Mouse (Mus musculus): ENCODE measurements around the gene Cep170b.

Cep170b gene

DNA sequence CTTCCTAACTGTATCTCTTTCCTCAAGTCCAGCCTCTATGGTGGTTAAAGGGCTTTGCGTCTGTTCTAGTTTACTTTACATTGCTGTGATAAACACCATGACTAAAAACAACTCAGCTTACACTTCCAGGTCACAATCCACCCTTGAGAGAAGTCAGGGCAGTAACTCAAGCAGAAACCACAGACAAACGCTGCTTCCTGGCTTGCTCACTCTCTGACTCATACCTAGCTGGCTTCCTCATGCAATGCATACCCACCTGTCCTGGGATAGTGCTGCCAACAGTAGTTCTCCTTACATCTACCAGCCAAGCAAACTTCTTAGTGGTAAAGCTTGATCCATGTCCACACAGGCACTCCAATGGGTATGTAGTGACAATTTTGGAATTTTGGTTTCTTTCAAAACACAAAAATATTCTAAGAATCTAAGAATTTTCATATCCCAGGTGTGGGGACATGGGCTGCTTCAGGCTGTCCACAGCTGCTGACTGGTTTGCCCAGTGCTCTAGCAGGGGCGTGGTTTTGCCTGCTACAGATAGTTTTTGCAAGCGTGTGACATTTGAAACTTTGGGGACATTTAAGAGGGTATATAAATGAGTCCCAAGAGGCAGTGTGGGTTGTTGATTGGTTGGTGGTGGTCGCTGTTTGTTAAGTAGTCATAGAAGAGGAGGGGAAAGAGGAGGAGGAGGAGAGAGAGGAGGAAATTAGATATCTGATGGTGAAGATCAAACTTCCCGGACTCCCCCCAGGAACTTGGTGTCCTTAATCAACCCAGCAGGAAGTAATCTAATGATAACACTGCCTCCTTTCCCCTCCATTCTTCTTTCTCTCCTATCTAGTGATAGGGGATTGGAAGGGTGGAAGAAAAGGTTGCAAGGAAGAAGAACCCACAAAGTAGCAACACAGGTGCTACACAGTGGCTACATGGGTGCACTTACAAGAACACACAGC is 17.6 kb upstream of the Cep170b start:
- peak in 1 of 2 experiments; percentile 60 for DNase-seq (ENCODE audit: low spot score in 2 of 2)

DNA sequence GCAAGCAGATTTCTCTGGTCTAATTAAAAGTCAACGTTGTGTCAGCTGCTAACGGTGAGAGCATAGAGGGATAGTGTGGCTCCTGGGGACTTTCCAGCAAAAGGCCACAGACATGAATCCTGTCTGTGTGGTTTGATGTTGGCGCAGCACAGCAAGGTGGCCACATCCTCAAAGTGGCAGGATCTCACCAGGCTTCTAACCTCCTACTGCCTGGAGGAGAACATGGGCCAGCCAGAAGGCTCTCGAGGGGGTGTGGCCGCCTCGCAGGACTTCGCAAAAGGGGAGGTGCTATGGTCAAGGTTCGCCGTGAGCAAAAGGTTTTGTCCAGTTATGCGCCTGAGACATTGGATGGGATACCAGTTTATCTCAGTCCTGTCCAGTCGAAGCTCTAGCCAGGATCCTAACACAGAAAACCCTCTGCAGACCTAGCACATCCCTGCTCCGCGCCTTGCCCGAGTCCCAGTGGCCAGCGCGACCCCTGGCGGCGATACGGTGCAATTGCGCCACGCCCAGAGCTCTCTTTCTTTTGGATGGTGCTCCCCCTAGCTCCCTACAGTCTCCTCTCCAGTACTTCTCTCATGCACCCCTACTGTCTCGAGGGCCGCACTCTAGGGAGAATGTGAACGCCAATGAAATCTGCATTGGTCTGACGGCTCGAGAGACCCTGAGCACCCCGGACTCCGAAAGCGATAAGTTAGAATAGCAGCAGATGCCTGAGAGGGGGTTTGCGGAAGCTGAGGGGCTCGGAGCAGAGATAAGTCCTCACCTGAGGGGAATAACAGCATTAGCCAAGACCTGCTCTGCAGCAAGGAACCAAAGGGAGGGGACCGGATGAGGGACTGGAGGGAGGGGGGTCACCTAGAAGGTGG is 13.3 kb upstream of the Cep170b start:
- peak; percentile 71 to 83 for DNase-seq (ENCODE audit: low spot score in 2 of 2)

DNA sequence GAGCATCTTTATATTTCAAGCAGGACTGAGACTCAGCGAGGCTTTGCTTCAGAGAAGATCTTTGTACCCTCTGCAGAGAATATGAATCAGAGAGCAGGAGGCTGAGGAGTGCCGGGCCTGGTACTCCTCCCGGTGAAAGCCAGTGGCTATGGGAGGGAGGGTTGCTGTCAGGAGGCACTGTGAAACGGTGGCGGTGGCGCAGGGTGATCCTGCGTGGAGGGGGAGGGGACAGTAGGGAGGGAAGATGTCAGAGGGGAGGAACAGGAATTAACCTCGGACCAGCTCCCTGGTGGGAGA is 12.7 kb upstream of the Cep170b start:
- no peak for DNase-seq (ENCODE audit: low spot score in 2 of 2)

DNA sequence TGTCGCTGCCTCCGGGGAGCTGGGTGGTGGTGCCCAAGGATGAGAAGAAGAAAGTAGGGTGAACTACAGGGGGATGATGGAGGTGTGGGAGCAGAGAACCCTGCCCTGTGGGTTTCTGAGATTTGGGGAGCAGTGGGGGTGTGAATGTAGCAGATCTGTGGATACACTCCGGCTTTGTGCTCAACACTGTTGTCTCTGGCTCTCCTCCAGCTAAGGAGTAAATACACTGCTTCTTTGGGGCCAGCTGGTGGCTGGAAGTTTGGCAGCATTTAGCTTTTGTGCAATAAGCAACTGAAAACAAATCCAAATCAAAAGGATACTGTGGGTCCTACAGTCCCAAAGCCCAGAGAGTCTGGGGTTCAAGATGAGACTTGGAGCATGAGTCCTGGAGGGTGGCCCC is 6.3 kb upstream of the Cep170b start:
- DNase-seq (ENCODE audit: low spot score in 2 of 2): no peak

DNA sequence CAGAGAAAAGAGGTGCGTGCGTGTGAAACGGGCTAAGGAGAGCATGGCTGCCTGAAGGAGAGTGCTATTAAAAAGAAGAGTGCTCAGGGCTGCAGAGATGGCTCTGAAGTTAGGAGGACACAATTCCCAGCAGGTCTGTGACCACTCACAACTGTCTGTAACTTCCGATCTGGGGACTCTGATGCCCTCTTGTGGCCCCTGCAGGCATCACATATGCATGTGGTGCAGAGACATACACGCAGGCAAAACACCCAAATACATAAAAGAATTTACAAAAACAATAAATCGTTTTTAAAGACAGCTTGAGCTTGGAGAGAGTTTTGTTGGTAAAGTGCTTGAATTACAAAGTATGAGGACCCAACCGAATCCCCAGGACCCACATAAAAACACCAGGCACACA is 3.1 kb upstream of the Cep170b start:
- peak; percentile 38 to 50 for DNase-seq (ENCODE audit: low spot score in 2 of 2)

DNA sequence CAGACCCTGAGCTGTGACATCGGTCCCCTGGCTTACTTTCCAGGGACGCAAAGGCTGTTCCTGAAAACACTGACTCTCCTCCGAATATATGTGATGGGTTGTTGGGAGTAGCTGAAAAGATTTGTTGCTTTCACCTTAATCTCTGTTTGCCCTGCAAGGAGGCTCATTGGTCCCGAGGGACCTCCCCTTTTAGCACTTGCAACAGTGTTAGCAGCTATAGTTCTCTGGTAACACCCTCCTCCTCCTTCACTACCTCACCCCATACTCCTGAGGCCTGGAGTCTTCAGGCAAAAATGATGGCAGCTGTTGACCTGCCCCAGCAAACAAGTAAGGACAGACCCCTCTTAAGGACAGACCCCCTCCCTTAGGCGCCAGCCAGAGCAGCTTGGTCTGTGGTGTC is 1.3 kb upstream of the Cep170b start:
- no peak for DNase-seq (ENCODE audit: low spot score in 2 of 2)

DNA sequence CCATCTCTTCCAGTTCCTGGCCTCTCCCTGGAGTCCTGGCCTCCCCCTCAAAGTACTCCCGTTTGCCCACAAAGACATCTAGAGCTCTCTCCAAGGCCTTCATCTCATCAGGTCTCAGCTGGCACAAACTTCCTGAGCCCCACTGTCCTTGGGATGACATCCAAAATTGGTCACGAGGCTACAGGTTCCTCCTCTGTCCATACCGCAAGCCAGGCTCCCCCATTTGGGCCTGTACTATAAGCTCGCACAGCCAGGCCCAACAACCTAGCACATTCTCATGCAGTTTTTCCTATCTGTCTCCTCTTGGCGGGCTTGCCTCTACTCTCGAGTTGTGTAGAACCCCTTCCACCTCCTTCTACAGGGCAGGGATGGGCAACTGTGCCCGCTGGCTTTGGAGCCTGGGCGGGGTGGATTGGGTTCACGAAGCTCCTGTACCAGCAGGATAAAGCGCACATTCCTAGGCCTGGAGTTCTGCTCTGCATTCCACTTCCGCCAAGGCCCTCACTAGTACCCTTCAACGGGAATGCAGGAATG is 702 bp downstream of the Cep170b start:
- DNase-seq (ENCODE audit: low spot score in 2 of 2): no peak

DNA sequence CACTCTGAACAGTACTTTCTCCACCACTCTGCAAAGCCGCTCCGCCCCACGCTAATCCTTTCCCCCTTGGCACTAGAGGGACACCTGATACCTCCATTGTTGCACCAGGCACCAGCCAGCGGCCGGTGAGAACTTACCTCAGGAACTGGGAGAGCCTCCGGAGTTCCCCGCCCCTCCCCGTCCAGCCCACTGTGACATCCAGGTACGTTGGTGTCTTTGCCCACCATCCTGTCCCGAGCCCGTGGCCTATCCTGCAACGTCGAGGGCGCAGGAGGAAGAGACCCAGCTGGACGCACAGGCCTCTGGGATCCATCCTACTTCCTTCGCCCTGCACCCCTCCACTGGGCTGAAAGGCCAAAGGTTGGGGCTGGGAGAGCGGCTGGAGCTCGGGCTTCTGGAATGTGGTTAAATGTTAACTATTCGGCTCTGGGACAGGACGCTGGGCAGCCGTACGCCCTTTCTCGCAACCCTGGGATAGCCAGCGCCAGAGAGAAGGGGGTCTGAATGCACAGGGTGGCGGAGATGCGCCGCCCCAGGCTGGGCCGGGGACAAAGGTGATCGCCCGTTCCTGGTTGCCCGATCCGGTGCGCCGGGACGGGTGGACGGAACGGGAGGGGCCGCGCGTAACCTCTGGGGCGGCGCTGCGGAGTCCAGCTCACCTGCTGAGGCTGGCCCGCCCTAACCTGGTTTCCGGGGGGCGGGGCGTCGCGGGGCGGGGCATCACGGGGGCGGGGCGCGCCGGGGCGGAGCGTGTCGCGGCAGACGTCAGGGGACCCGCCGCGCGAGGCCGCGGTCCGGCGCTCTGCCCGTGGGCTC is 1.4 kb downstream of the Cep170b start:
- peak in 1 of 2 experiments; percentile 31 for DNase-seq (ENCODE audit: low spot score in 2 of 2)

DNA sequence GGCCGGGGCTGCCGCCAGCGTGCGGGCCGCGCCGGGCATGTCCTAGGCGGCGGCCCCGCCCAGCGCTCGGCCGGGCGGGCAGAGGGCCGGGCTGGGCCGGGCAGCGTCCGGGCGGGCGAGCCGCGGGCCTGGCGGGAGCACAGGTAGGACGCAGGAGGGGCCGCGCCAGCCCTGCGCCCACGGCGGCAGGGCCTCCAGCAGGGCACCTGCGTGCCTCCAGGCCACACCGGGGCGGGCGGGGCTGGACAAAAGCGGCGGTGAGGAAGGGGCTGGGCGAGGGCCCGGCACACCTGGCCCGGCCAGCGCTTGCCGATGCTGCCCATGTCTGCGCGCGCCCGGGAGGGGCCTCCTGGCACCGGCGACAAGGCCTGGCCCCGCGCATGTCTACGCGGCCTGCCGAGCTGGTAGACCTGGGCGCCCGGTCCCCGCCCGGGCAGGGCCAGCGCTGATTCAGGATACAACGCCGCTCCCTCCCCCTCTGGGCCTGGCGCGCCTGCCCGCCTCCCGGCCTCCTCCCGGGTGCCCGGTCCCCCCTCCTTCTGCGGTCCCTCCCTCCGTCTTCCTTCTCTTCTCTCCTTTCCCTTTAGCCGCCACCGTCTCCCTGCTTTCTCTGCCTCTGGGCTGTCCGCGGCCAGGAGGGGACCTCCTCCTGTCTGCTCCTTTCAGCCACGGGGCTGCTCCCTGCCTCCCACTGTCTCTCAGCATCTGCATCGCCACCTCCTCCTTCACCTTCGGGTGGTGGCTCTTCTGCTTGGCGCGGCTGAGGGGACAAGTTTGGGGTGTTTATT is 2.2 kb downstream of the Cep170b start:
- peak in 1 of 2 experiments; percentile 15 for DNase-seq (ENCODE audit: low spot score in 2 of 2)

DNA sequence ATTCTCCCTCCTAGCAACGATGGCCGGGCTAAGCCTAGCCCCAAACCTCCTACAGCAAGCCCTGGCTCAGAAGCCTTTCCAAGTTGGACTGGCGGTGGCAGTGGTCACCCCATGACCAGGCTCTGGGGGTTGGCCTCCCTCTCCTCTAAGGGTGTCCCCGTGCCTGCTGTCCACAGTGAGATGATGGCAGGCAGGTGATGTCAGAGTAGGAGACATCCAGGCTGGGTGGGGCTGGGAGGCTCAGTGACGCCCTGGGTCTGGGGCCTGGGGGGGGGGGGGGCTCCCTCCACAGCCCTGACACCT is 2.7 kb downstream of the Cep170b start:
- DNase-seq (ENCODE audit: low spot score in 2 of 2): no peak

DNA sequence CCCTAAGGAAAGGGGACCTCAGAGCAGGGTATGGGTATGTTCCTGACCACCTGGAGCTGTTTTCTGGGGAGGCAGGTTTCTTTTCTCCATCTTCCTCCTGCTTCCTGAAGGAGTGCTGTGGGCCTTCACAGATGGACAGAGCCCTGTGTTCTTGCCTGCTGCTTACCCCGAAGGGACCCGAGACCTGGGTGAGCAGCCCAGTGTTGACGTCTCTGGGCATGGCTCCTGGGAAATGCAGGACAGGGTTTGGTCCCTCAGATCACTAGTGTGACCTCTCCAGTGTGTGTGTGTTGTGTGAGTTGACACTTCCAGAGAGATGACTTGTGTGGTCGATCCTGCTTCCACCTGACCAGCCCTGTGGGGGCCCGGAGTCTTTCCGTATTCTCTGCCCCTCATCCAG is 3.2 kb downstream of the Cep170b start:
- DNase-seq (ENCODE audit: low spot score in 2 of 2): no peak

DNA sequence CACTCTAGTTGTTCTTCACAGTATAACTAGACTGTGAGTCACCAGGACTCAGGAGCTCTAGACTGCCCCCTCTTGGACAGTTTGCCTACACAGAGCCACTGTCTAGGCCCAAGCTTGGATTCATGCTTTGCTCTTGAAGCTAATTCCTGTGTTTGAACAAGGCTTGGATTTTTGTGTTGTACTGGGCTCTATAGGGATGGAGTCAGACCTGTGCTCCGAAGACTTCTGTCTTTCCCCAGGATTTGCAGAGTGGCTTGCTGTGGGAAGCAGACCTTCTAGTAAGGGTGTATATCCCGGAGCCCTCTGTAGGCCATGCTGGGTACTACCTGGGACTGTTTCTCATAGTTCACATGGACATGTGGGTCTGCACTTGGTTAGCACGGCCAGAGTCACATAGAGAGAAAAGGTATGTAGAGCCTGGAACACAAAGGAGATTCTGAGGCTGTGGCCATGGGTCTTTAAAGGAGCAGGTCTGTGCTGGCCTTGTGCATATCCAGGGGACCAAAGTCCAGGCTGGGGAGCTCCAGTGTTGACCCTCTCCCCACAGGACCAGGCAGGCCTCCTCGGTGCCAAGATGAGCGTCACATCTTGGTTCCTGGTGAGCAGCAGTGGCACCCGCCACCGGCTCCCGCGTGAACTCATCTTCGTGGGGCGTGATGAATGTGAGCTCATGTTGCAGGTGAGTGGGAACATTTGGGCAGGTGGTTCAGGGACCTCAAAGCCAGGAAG is 4.0 kb downstream of the Cep170b start:
- peak; percentile 54 to 74 for DNase-seq (ENCODE audit: low spot score in 2 of 2)

DNA sequence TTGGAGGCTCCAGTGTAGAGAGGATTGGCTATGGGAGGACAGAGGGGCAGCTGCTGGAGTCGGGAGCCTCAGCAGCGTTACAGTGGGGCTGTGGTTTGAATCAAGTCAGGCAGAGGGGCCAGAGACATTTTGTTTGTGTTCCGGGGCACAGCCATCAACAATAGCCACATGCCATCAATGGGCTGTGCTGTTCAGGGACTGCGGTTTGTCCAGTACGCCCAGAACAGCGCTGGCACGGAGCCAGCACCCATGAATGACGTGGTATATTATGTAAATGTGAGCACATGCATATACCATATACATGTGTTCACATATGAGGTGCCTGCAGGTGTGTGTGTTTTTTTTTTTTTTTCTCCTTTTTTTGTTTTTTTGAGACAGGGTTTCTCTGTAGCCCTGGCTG is 7.5 kb downstream of the Cep170b start:
- DNase-seq (ENCODE audit: low spot score in 2 of 2): no peak

DNA sequence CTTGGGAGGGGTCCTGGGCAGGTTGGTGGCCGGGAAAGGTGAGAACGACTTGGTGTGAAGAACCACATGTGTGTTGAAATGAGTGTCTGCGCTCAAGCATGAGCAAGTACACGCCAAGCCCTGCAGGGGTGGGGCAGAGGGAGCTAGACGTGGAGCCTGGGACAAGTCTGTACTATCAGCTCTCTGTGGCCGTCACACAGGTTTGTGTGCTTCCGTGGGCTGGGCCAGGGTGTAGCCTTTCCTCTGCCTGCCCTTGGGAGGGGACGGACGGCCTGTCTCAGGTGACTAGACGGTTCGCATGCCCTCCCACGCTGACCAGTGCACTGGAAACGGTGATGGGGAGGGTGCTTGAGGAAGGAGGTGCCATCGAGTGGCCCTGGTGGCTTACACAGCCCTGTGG is 10.6 kb downstream of the Cep170b start:
- no peak for DNase-seq (ENCODE audit: low spot score in 2 of 2)

DNA sequence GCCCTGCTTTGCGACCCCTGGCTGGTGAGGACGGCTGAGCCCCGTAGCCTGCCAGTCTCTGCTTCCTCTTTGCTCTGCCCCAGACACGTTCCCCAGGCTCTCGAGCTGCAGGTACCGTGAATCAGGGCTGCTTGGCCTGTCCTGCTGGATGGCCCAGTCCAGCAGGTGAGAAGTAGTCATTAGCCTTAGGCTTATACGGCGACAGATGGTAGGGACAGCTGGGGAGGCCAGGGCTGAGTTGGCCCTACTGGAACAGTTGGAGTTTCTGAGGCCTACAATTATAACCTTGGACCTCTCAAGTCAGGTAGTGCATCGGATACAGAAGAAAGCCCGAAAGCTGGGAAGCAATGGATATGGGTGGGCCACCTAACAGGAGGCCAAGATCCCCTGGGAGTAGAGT is 12.3 kb downstream of the Cep170b start:
- no peak for DNase-seq (ENCODE audit: low spot score in 2 of 2)

DNA sequence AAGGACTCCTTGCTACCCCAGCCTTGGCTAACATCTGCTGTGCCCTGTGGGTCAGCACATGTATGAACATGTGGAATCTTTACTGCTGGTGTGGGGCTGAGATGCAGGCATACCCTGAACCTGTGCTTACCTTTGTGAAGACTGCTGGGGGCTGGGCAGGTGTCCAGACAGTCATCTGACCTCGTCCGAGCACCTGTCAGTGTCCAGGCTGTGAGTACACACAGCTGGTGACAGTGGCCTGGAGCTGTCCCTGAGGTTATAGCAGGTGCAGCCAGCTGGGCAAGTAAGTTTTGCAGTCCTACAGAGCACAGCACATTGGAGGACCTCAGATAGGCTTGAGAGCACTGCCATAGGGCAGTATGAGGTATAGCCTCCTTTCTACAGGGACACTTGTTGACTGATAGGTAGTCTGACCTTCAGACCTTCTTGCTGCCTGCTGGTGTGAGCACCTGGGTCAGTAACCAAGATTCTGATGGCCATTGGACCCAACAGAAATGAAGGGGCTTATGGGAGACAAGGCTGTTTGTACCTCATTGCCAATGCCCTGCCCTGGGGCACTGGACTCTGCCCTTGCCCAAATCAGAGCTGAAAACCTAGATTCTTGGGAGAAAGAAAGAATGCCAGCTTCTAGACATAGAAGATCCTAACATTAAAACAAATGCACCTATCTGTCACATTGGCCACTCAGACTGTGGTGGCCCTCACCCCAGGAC is 14.0 kb downstream of the Cep170b start:
- no peak for DNase-seq (ENCODE audit: low spot score in 2 of 2)

DNA sequence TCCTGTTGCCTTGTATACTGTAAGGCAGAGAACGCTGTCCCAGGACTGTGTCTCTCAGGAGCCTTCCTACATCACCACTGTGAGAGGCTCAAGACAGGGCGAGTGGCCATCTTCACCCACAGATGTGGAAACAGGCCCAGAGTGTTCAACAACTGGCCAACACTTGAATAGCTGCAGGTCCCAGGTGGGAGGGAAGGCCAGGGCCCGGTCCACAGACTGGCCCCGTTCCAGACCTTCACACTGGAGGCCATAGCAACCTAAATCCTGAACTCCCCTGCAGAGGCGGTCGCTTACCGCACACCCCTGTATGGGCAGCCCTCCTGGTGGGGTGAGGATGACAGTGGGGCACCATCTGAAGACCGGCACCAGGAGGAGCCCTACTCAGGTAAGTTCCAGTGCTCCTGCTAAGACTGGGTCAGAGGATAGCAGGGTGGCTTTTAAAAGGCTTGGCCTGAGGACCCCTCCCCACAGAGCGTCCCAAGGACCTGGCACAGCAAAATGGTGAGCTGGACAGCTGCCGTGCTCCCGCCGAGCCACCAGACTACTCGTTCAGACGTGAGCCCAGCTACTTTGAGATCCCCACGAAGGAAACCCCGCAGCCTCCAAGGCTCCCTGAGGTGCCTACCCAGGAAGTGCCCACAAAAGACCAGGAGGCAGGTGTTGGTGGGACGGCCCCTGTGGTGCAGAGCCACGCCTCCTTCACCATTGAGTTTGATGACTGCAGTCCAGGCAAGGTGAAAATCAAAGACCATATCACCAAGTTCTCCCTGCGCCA is 14.8 kb downstream of the Cep170b start:
- no peak for DNase-seq (ENCODE audit: low spot score in 2 of 2)

DNA sequence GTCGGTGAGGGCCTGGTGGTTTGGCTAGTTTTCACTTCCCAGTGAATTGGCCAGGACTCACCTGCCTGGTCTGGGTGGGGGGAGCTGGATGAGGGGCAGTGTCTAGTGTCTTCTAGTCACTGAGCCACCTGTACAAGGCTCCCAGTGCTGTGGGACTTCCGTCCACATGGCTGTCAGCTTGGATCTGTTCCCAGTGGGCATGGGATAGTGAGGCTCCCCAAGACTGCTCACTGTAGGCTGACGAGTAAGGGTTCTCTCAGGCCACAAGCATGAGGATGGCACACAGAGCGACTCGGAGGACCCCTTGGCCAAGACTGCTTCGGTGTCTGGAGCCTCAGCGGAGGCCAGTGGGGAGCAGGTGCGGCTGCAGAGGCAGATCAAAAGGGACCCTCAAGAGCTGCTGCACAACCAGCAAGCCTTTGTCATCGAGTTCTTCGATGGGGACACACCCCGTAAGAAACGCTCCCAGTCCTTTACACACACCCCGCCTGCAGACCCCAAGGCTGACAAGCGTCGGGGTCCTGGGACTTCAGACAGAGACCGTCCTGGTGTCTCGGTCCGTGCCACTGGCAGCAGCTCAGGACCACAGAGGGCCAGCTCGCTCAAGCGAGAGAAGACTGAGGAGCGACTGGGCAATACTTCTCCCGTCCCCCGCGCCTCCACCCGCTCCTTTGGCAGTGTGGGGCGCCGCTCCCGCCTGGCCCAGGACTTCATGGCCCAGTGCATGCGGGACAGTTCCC is 15.8 kb downstream of the Cep170b start:
- DNase-seq (ENCODE audit: low spot score in 2 of 2): no peak

DNA sequence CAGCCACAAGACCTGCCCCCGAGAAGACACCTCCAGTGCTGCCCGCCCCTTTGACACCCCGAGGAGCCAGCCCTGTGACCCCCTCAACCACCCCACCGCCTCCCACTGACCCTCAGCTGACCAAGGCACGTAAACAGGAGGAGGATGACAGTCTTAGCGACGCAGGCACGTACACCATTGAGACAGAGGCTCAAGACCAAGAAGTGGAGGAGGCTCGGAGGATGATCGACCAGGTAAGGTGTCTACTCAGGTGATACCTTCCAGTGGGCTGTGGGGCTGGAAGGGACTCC is 16.3 kb downstream of the Cep170b start:
- no peak for DNase-seq (ENCODE audit: low spot score in 2 of 2)

All from natural killer cell, adult 2 months (primary cell).